Mouse (Mus musculus) thymus, adult 18-20 months (tissue): ENCODE data around the gene Foxd1.

Experiments used
- DNase-seq, 2 experiments: peaks; one replicate each; pipeline ENCODE4 v3.0.0; 2022; ENCODE audit warnings: mixed read lengths in 2 of 2

Gene Foxd1

GRCm38 (mm10) chr13:98354090-98354801, at the start of gene Foxd1:
Foxd1 (plus strand) TSS chr13:98354242.
- DNase-seq, result peak in 1 of 2 experiments; percentile 7

GRCm38 (mm10) chr13:98305257-98305656, 48.8 kb upstream of the Foxd1 start:
- no peak for DNase-seq

- DNase-seq, result no peak
Measured at GRCm38 (mm10) chr13:98306393-98306792, 47.6 kb upstream of the Foxd1 start.

GRCm38 (mm10) chr13:98306852-98307475, 47.1 kb upstream of the Foxd1 start:
- DNase-seq, result no peak

- no peak for DNase-seq
Measured at GRCm38 (mm10) chr13:98308004-98308403, 46.0 kb upstream of the Foxd1 start.

- no peak for DNase-seq
Measured at GRCm38 (mm10) chr13:98308724-98309123, 45.3 kb upstream of the Foxd1 start.

GRCm38 (mm10) chr13:98311597-98311996, 42.4 kb upstream of the Foxd1 start:
- no peak for DNase-seq

- no peak for DNase-seq
Measured at GRCm38 (mm10) chr13:98313631-98314030, 40.4 kb upstream of the Foxd1 start.

GRCm38 (mm10) chr13:98315124-98315523, 38.9 kb upstream of the Foxd1 start:
- no peak for DNase-seq

GRCm38 (mm10) chr13:98316140-98316479, 37.9 kb upstream of the Foxd1 start:
- DNase-seq, result no peak

GRCm38 (mm10) chr13:98316480-98317245, 37.4 kb upstream of the Foxd1 start, which contains the start of gene Btf3:
Btf3 (minus strand) TSS chr13:98317006.
- peak; percentile 84 to 85 for DNase-seq

- no peak for DNase-seq
Measured at GRCm38 (mm10) chr13:98317246-98317677, 36.8 kb upstream of the Foxd1 start.

- DNase-seq, result no peak
Measured at GRCm38 (mm10) chr13:98317911-98318310, 36.1 kb upstream of the Foxd1 start.

GRCm38 (mm10) chr13:98325034-98325433, 29.0 kb upstream of the Foxd1 start:
- DNase-seq, result no peak

- no peak for DNase-seq
Measured at GRCm38 (mm10) chr13:98332106-98332505, 21.9 kb upstream of the Foxd1 start.

GRCm38 (mm10) chr13:98336205-98336604, 17.8 kb upstream of the Foxd1 start:
- no peak for DNase-seq

GRCm38 (mm10) chr13:98340506-98340905, 13.5 kb upstream of the Foxd1 start:
- no peak for DNase-seq

GRCm38 (mm10) chr13:98349491-98349890, 4.6 kb upstream of the Foxd1 start:
- no peak for DNase-seq

- no peak for DNase-seq
Measured at GRCm38 (mm10) chr13:98351527-98351926, 2.5 kb upstream of the Foxd1 start.

GRCm38 (mm10) chr13:98352381-98352975, 1.6 kb upstream of the Foxd1 start:
- DNase-seq, result no peak

- no peak for DNase-seq
Measured at GRCm38 (mm10) chr13:98353709-98354089, 343 bp upstream of the Foxd1 start.

- DNase-seq, result peak in 1 of 2 experiments; percentile 5
Measured at GRCm38 (mm10) chr13:98354871-98355558, 973 bp downstream of the Foxd1 start.
